Mouse (Mus musculus): ENCODE data around the gene 1810049J17Rik. TPM values are rescaled to one million over a fixed set of nuclear protein-coding genes. Genes with fewer than 3 reads are reported as not detected.

Gene 1810049J17Rik
- polyA plus RNA-seq, 1 experiment from 2014 or later, result 1.2 TPM

DNA sequence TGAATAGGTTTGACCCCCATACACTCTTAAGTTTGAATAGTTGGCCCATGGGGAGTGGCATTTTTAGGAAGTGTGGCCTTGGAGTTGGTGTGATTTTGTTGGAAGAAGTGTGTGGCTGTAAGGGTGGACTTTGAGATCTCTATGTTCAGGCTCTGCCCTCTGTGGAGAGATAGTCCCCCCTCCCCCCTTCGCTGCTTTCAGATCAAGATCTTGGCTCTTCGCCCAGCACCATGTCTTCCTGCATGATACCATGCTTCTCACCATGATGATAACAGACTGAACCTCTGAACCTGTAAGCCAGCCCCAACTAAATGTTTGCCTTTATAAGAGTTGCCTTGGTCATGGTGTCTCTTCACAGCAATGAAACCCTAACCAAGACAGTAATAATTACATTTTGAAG lies 29.9 kb downstream of the 1810049J17Rik start:
- Histone ChIP-seq H3K4me2 (replicated peaks; ENCODE audit: low read depth, low read length) (no peak overlapping the region), H3K4me3 (ENCODE audit: low read depth, low read length) (no peak overlapping the region), H3K27ac (ENCODE audit: low read length) (no peak overlapping the region), H3K9ac (replicated peaks; ENCODE audit: low read depth, low read length) (no peak overlapping the region), H3K27me3 (ENCODE audit: control insufficient read depth, insufficient read depth, low read length) (no peaks in the 10 kb centered on the region), H3K4me1 (ENCODE audit: control insufficient read depth, insufficient read depth, low read length) (no peaks in the 10 kb centered on the region), H3K9me3 (ENCODE audit: control insufficient read depth, low read depth, low read length) (no peaks in the 10 kb centered on the region), H3K36me3 (ENCODE audit: control insufficient read depth, insufficient read depth, low read length) (no peaks in the 10 kb centered on the region)
- WGBS, result 82% methylated on average over 2 of the region's 2 CpGs
- ATAC-seq (ENCODE audit: insufficient number of reproducible peaks, insufficient read depth, low FRiP score, low read depth), result no peak

DNA sequence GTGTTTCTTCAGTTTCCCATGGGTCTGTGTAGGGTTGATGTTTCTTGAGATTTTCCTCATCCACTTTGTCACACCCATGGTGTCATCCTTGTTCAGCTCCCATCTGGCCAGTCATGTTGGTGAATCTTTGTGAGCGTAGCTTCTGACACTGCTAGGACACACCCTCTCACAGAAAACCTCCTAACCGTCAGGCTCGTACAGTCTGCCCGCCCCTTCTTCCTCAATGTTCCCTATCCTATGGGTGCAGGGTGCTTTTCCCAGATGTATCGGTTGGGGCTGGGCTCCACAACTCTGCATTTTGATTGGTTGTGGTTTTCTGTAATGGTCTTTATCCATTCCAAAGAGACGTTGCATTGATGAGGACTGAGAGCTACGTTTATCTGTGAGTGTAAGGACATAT lies 31.4 kb downstream of the 1810049J17Rik start:
- H3K27ac ChIP-seq (ENCODE audit: low read length), result no peak overlapping the region
- ATAC-seq (ENCODE audit: insufficient number of reproducible peaks, insufficient read depth, low FRiP score, low read depth), result no peak
- H3K4me3 ChIP-seq (ENCODE audit: low read depth, low read length), result no peak overlapping the region
- 85% methylated on average over 7 of the region's 7 CpGs for WGBS
- H3K4me2 ChIP-seq (replicated peaks; ENCODE audit: low read depth, low read length), result no peak overlapping the region
- no peaks in the 10 kb centered on the region for H3K27me3 ChIP-seq (ENCODE audit: control insufficient read depth, insufficient read depth, low read length)
- no peaks in the 10 kb centered on the region for H3K4me1 ChIP-seq (ENCODE audit: control insufficient read depth, insufficient read depth, low read length)
- H3K9ac ChIP-seq (replicated peaks; ENCODE audit: low read depth, low read length), result no peak overlapping the region
- H3K9me3 ChIP-seq (ENCODE audit: control insufficient read depth, low read depth, low read length), result no peaks in the 10 kb centered on the region
- H3K36me3 ChIP-seq (ENCODE audit: control insufficient read depth, insufficient read depth, low read length), result no peaks in the 10 kb centered on the region

DNA sequence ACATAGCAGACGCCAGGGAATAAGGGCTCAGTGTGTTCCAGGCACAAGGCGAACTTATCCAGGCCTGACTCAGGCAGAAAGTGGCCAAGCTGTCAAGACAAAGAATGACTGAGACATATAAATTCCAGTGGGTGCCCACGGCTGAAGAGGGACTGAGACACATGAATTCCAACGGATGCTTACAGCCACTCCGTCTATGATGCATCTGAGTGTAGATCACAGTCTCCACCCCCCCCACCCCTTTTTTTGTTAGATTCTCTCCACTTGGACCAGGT lies 36.2 kb downstream of the 1810049J17Rik start:
- Histone ChIP-seq H3K4me3 (ENCODE audit: low read depth, low read length) (no peak overlapping the region), H3K36me3 (ENCODE audit: control insufficient read depth, insufficient read depth, low read length) (no peaks in the 10 kb centered on the region), H3K9ac (replicated peaks; ENCODE audit: low read depth, low read length) (no peak overlapping the region), H3K27ac (ENCODE audit: low read length) (no peak overlapping the region), H3K4me2 (replicated peaks; ENCODE audit: low read depth, low read length) (no peak overlapping the region), H3K4me1 (ENCODE audit: control insufficient read depth, insufficient read depth, low read length) (no peaks in the 10 kb centered on the region), H3K9me3 (ENCODE audit: control insufficient read depth, low read depth, low read length) (no peaks in the 10 kb centered on the region), H3K27me3 (ENCODE audit: control insufficient read depth, insufficient read depth, low read length) (no peaks in the 10 kb centered on the region)
- WGBS, result 67% methylated on average over 5 of the region's 5 CpGs
- no peak for ATAC-seq (ENCODE audit: insufficient number of reproducible peaks, insufficient read depth, low FRiP score, low read depth)

DNA sequence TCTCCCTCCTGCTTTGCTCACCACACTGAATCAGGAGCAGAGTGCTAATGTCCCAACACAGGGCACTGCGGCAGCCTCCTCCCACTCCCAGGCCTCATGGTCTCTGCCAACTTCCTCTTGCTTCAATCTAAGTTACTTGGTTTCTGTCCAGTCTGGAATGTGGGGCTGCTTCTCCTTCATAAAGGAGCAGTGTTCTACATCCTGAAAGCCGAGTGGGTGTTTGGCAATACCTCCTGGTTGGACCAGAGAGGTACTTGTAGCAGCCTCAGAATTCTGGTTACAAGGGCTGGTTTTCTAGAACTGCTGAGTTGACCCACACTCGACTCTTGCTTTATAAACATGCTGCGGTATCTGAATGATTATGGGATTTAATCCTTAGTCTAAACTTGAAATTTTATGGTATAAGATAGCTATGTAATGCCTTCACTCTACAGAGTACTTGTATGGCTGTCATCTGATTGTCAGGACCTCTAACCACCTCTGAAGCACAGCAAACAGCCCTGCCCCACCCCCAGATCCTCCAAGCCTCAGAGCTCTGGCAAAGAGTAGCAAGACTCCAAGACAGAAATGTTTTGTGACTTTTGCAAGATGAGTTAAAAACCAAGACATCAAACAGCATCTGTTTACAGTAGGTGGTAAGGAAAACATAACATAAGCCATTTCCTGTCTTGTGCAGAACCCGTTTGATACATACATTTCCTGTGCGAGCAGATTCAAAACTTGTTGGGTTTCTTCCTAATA lies 36.7 kb downstream of the 1810049J17Rik start:
- no peaks in the 10 kb centered on the region for H3K9me3 ChIP-seq (ENCODE audit: control insufficient read depth, low read depth, low read length)
- H3K27ac ChIP-seq (ENCODE audit: low read length), result no peak overlapping the region
- no peak overlapping the region for H3K9ac ChIP-seq (replicated peaks; ENCODE audit: low read depth, low read length)
- no peaks in the 10 kb centered on the region for H3K36me3 ChIP-seq (ENCODE audit: control insufficient read depth, insufficient read depth, low read length)
- H3K4me2 ChIP-seq (replicated peaks; ENCODE audit: low read depth, low read length), result no peak overlapping the region
- H3K4me3 ChIP-seq (ENCODE audit: low read depth, low read length), result no peak overlapping the region
- 62% methylated on average over 6 of the region's 6 CpGs for WGBS
- H3K27me3 ChIP-seq (ENCODE audit: control insufficient read depth, insufficient read depth, low read length), result no peaks in the 10 kb centered on the region
- H3K4me1 ChIP-seq (ENCODE audit: control insufficient read depth, insufficient read depth, low read length), result no peaks in the 10 kb centered on the region
- ATAC-seq (ENCODE audit: insufficient number of reproducible peaks, insufficient read depth, low FRiP score, low read depth), result no peak

DNA sequence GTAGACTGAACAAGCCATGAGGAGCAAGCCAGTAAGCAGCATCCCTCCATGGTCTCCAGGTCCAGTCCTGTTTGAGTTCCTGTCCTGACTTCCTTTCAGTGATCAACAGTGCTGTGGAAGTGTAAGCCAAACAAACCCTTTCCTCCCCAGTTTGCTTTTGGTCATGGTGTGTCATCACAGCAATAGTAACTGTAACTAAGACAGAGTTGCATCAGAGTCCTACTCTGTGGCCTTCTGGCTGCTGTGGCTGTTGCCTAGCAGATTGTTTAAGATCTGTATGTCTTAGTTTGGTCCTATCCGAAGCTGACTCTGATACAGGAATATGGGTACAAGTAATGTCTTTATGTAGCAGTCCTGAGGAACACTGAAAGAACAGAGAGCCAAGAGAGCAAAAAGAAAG lies 41.9 kb downstream of the 1810049J17Rik start:
- H3K4me2 ChIP-seq (replicated peaks; ENCODE audit: low read depth, low read length), result no peak overlapping the region

DNA sequence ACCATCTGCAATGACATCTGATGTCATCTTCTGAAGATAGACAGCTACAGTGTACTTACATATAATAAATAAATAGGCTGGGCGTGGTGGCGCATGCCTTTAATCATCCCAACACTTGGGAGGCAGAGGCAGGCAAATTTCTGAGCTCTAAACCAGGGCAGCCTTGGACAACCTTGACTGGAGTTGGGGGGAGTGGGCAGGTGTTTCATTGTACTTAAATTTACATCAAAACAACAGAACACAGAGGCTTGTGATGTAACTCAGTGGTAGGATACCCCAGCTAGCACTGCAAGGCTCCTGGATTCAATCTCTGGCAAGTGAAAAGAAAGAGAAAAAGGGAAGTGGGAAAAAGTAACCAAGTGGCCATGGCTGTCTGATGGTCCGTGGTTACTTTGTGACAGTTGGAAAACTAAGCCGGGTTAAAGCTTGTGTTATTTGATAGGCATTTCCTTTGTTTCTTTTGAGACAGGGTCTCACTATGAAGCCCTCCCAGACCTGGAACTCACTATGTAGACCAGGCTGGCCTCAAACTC lies 46.5 kb downstream of the 1810049J17Rik start:
- no peaks in the 10 kb centered on the region for H3K4me1 ChIP-seq (ENCODE audit: control insufficient read depth, insufficient read depth, low read length)
- H3K27ac ChIP-seq (ENCODE audit: low read length), result no peak overlapping the region
- no peak for ATAC-seq (ENCODE audit: insufficient number of reproducible peaks, insufficient read depth, low FRiP score, low read depth)
- H3K4me3 ChIP-seq (ENCODE audit: low read depth, low read length), result no peak overlapping the region
- 84% methylated on average over 4 of the region's 4 CpGs for WGBS
- H3K4me2 ChIP-seq (replicated peaks; ENCODE audit: low read depth, low read length), result no peak overlapping the region
- no peaks in the 10 kb centered on the region for H3K9me3 ChIP-seq (ENCODE audit: control insufficient read depth, low read depth, low read length)
- no peak overlapping the region for H3K9ac ChIP-seq (replicated peaks; ENCODE audit: low read depth, low read length)
- H3K36me3 ChIP-seq (ENCODE audit: control insufficient read depth, insufficient read depth, low read length), result peaks cover 8% of the 10 kb centered on the region; the same call in 1 of the 2 replicates
- no peaks in the 10 kb centered on the region for H3K27me3 ChIP-seq (ENCODE audit: control insufficient read depth, insufficient read depth, low read length)

More for the DNA sequence above, 41.9 kb downstream of the 1810049J17Rik start:
- ATAC-seq (ENCODE audit: insufficient number of reproducible peaks, insufficient read depth, low FRiP score, low read depth), result no peak
- no peaks in the 10 kb centered on the region for H3K9me3 ChIP-seq (ENCODE audit: control insufficient read depth, low read depth, low read length)
- 90% methylated on average over 1 of the region's 1 CpGs for WGBS
- no peaks in the 10 kb centered on the region for H3K27me3 ChIP-seq (ENCODE audit: control insufficient read depth, insufficient read depth, low read length)
- no peak overlapping the region for H3K4me3 ChIP-seq (ENCODE audit: low read depth, low read length)
- no peak overlapping the region for H3K9ac ChIP-seq (replicated peaks; ENCODE audit: low read depth, low read length)
- H3K4me1 ChIP-seq (ENCODE audit: control insufficient read depth, insufficient read depth, low read length), result no peaks in the 10 kb centered on the region
- H3K27ac ChIP-seq (ENCODE audit: low read length), result no peak overlapping the region
- no peaks in the 10 kb centered on the region for H3K36me3 ChIP-seq (ENCODE audit: control insufficient read depth, insufficient read depth, low read length)

DNA sequence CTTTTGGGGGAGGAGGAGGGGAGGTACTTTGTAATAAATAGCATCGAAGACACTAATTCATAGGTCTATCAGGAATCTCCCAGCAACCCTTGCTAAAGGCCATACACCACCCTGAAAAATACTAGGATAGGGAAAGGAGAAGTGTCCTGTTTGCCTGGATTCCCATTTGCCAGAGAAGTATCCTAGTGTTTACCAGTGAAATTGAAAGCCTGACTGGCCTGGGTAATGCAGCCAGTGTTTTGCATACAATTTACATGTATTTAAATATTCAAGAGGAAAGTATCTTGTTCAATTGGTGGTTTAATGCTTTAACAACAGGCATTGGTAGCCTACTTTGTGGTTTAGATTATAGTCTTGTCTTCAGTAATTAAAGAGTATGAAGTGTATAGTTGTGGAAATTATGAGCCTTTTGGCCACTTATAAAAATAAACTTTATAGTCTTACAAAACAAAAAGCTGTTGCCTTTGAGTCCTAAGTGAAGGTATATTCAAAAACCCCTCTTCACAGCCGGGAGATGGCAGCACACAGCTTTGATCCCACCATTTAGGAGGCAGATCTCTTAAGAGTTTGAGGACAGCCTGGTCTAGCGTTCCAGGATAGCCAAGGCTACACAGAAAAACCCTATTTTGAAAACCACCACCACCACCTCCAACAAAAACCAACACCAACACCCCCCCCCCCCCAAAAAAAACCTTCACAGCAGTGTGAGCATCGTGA lies 47.5 kb downstream of the 1810049J17Rik start:
- Histone ChIP-seq H3K36me3 (ENCODE audit: control insufficient read depth, insufficient read depth, low read length) (peaks cover 13% of the 10 kb centered on the region), H3K9ac (replicated peaks; ENCODE audit: low read depth, low read length) (no peak overlapping the region), H3K4me1 (ENCODE audit: control insufficient read depth, insufficient read depth, low read length) (no peaks in the 10 kb centered on the region), H3K9me3 (ENCODE audit: control insufficient read depth, low read depth, low read length) (no peaks in the 10 kb centered on the region), H3K27ac (ENCODE audit: low read length) (no peak overlapping the region), H3K27me3 (ENCODE audit: control insufficient read depth, insufficient read depth, low read length) (no peaks in the 10 kb centered on the region), H3K4me2 (replicated peaks; ENCODE audit: low read depth, low read length) (no peak overlapping the region), H3K4me3 (ENCODE audit: low read depth, low read length) (no peak overlapping the region)
- 68% methylated on average over 4 of the region's 4 CpGs for WGBS
- no peak for ATAC-seq (ENCODE audit: insufficient number of reproducible peaks, insufficient read depth, low FRiP score, low read depth)

DNA sequence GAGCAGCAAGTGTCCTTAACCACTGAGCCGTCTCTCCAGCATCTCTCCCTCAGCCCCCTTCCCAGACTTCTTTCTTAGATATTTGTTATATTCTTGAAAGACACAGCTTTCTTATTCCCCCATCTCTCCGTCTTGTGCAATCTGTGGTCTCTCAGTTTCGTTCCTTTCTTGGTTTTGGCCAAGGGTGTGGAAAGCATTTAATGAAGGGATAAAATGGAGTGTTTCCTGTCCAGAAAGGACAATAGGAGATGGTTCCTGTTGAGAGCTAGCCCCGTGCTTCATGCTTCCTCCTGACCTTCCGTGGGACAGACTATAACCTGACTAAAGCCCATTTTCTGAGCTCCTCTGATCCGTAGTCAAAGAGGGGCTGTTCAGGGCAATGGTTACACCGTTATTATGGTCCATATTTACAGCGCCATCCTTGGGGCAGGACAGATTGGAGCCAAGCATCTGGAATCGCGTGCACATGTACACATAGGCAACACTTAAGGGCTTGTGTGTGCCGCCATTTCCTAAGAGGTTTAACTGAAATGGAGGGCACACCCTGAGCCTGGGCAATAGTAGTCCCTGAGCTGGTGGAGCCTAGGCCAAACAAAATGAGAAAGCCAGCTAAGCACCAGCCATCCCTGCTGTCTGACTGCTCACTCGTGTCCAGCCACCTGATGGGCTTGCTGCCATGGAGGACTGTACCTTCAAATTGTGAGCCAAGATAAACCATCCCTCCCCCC lies 48.2 kb downstream of the 1810049J17Rik start:
- no peaks in the 10 kb centered on the region for H3K4me1 ChIP-seq (ENCODE audit: control insufficient read depth, insufficient read depth, low read length)
- H3K9ac ChIP-seq (replicated peaks; ENCODE audit: low read depth, low read length), result no peak overlapping the region
- peaks cover 17% of the 10 kb centered on the region for H3K36me3 ChIP-seq (ENCODE audit: control insufficient read depth, insufficient read depth, low read length)
- no peak overlapping the region for H3K4me2 ChIP-seq (replicated peaks; ENCODE audit: low read depth, low read length)
- no peaks in the 10 kb centered on the region for H3K9me3 ChIP-seq (ENCODE audit: control insufficient read depth, low read depth, low read length)
- 82% methylated on average over 12 of the region's 12 CpGs for WGBS
- ATAC-seq (ENCODE audit: insufficient number of reproducible peaks, insufficient read depth, low FRiP score, low read depth), result no peak
- no peaks in the 10 kb centered on the region for H3K27me3 ChIP-seq (ENCODE audit: control insufficient read depth, insufficient read depth, low read length)
- H3K4me3 ChIP-seq (ENCODE audit: low read depth, low read length), result no peak overlapping the region
- H3K27ac ChIP-seq (ENCODE audit: low read length), result no peak overlapping the region

Measured in stomach, embryonic 14.5 days (tissue).